Mouse (Mus musculus) midbrain, embryonic 10.5 days (tissue): ENCODE data around the gene Higd1b. TPM values are rescaled to one million over a fixed set of nuclear protein-coding genes. Genes with fewer than 3 reads are reported as not detected.

ENCODE experiments used
- DNase-seq: peaks from one replicate; pipeline ENCODE4 v3.0.0-alpha.2; 2017; ENCODE audit warnings: low spot score
- H3K27ac ChIP-seq: fragments of 300-500 bp; sonication (generic); replicated peaks from 2 replicates; pipeline ENCODE4 v1.5.1; 2016; ENCODE audit warnings: mild to moderate bottlenecking
- H3K27me3 ChIP-seq: fragments of 300-500 bp; sonication (generic); 2 replicates; pipeline ENCODE4 v1.6.1; 2016; ENCODE audit warnings: low read depth, mild to moderate bottlenecking; ENCODE audit not compliant: poor library complexity, severe bottlenecking
- H3K36me3 ChIP-seq: fragments of 300-500 bp; sonication (generic); 2 replicates; pipeline ENCODE4 v1.6.1; 2016; ENCODE audit warnings: mild to moderate bottlenecking, moderate library complexity
- H3K4me1 ChIP-seq: fragments of 300-500 bp; sonication (generic); 2 replicates; pipeline ENCODE4 v1.6.1; 2016
- H3K4me3 ChIP-seq: fragments of 300-500 bp; sonication (generic); 2 replicates; pipeline ENCODE4 v1.5.1; 2016; ENCODE audit warnings: mild to moderate bottlenecking, moderate library complexity
- H3K9me3 ChIP-seq: fragments of 300-500 bp; sonication (generic); replicated peaks from 2 replicates; pipeline ENCODE4 v1.6.1; 2016; ENCODE audit warnings: mild to moderate bottlenecking
- WGBS: fragments of 180-500 bp; shearing (Covaris S2); methylation state at CpG from one replicate; pipeline ENCODE4 v1.1.7; 2016; 5-methylcytosine and 5-hydroxymethylcytosine counted together
- polyA plus RNA-seq: library from polyadenylated mRNA; unstranded; fragments of >200 nt; fragmentation: Nextera tagmentation; extraction: Ambion mirVana; gene quantifications from 2 replicates; pipeline ENCODE4 v1.2.1, GENCODE M21; 2016

Gene Higd1b
- polyA plus RNA-seq, 1 experiment from 2014 or later: not detected

DNA sequence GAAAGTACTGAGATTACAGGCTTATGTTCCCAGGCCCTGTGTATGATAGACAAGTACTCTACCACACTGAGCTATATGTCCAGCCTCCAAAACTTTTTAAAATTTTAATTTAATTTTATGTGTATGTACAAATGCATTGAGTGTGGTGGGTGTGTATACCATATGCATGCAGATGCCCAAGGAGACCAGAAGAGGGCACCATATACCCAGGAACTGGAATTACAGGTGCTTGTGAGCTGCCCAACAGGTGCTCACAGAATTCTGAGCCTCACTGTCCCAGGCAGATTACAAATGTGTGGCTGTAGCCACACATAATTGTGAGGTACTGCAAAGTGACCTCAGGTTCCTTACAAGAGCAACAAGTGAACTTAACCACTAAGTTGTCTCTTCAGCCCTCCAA is 18.1 kb downstream of the Higd1b start:
- no peak for DNase-seq
- Histone ChIP-seq H3K4me3 (no peak overlapping the region), H3K9me3 (no peaks in the 10 kb centered on the region), H3K27ac (no peak overlapping the region), H3K27me3 (no peaks in the 10 kb centered on the region), H3K4me1 (no peaks in the 10 kb centered on the region), H3K36me3 (peaks cover 100% of the 10 kb centered on the region)

DNA sequence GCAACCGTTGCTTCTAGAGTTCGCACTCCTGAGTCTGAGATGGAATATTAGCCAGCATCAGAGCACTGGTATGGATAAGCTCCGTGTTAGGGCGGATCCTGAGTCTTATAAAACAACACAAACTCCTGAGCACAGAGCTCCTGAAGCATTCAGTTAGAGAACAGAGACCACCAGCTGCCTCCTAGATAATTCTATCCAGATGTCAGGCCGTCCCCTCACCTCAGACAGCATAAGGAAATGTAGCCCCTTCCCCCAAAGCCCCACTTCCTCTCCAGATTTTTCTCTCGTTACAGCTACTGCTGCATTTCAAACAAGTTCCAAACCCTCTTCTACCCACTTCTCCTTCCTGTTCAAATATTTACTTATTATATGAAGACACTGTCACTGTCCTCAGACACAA is 20.3 kb downstream of the Higd1b start:
- WGBS: 77% methylated on average over 6 of the region's 6 CpGs
- DNase-seq: no peak
- Histone ChIP-seq H3K4me3 (no peak overlapping the region), H3K9me3 (no peaks in the 10 kb centered on the region), H3K27me3 (no peaks in the 10 kb centered on the region), H3K27ac (no peak overlapping the region), H3K4me1 (no peaks in the 10 kb centered on the region), H3K36me3 (peaks cover 100% of the 10 kb centered on the region)

DNA sequence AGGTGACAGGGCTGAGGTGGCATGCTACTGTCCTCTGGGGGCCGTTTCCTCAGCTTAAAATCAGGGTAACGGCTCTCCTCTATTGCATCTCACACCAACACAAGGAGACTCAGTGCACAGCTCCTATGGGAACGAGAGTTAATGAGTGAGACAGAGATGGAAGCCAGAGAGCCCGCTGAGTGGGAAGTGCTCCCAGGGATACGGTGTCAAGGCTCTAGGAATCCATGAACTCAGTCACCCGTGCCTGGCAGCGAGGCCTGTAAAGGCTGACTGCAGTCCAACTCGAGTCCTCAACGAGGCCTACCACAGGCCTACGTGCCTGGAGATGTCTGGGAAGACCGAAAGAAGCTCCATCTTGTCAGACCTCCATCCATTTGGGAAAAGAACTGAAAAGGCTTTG is 23.3 kb downstream of the Higd1b start:
- no peak for DNase-seq
- Histone ChIP-seq H3K27me3 (no peaks in the 10 kb centered on the region), H3K4me1 (no peaks in the 10 kb centered on the region), H3K36me3 (peaks cover 100% of the 10 kb centered on the region), H3K27ac (no peak overlapping the region), H3K4me3 (no peak overlapping the region), H3K9me3 (no peaks in the 10 kb centered on the region)
- WGBS: 89% methylated on average over 11 of the region's 11 CpGs

DNA sequence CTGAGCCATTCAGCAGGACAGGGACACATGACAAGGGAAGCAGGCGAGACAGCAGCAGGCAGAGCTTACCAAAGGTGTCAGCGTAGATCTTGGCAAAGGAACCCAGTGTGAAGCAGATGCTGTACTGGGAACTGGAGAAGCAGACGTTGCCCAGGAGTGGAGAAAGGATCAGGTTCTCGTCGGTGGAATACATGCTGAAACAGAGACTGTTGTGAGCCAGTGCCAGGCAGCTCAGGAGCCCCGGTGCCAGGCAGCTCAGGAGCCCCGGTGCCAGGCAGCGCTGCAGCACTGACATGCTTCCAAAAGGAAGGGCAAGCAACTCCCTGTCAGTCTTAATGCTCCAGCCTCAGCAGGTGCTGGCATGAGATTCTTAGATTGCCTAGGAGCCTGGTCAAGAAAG is 24.3 kb downstream of the Higd1b start:
- no peak for DNase-seq
- WGBS: 96% methylated on average over 8 of the region's 8 CpGs
- H3K27ac ChIP-seq: no peak overlapping the region

DNA sequence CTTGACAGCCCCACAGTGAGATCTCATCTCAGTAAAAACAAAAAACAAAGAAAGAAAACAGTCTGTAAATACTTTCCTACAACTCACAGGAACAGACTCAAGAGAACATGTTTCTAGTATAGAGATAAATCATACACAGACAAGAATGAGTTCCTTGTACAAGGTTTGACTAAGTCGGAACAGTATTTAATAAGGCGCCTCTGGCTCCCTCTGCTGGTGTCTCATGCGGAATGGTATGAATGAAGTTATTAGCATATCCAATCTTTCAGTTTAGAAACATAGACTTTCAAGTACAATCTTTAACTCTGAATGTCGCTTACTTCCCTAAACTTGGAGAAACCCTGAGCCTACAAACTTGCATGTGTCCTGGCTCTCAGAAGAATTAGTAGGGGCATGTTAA is 28.6 kb downstream of the Higd1b start:
- no peak overlapping the region for H3K4me3 ChIP-seq
- WGBS: 62% methylated on average over 4 of the region's 4 CpGs
- H3K4me1 ChIP-seq: no peaks in the 10 kb centered on the region
- peak; percentile 62 for DNase-seq
- no peak overlapping the region for H3K27ac ChIP-seq
- H3K9me3 ChIP-seq: no peaks in the 10 kb centered on the region
- H3K27me3 ChIP-seq: no peaks in the 10 kb centered on the region
- peaks cover 100% of the 10 kb centered on the region for H3K36me3 ChIP-seq

More for the DNA sequence above, 24.3 kb downstream of the Higd1b start:
- no peak overlapping the region for H3K4me3 ChIP-seq
- no peaks in the 10 kb centered on the region for H3K27me3 ChIP-seq
- H3K36me3 ChIP-seq: peaks cover 100% of the 10 kb centered on the region
- H3K4me1 ChIP-seq: no peaks in the 10 kb centered on the region
- no peaks in the 10 kb centered on the region for H3K9me3 ChIP-seq

DNA sequence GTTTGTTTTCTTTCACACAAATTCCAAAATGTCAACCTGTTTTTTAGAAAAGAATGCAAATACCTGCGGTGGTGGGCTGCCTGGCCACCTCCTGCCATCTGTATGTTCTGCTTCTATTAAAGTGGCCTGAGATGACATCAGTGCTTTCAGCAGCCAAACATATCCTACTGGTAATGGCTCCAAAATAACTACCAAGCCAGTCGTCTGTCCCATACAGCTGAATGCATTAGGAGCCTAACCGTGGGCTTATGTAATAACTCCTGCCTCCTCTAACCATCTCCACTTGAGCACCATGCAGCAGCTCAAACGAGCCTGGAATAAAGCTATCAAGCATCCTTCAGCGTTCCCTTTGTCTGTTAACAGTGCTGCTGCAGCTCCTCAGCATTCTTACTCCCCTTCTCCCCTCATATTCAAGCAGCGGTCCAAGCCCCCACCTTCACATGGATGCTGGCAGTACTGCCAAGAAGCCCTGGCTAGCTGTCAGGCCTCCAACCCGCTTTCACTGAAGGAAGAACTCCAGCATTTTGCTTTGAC is 39.2 kb downstream of the Higd1b start:
- Histone ChIP-seq H3K27ac (no peak overlapping the region), H3K27me3 (no peaks in the 10 kb centered on the region), H3K36me3 (peaks cover 74% of the 10 kb centered on the region), H3K4me1 (peaks cover 9% of the 10 kb centered on the region), H3K4me3 (no peak overlapping the region), H3K9me3 (no peaks in the 10 kb centered on the region)
- WGBS: 92% methylated on average over 7 of the region's 7 CpGs
- no peak for DNase-seq

DNA sequence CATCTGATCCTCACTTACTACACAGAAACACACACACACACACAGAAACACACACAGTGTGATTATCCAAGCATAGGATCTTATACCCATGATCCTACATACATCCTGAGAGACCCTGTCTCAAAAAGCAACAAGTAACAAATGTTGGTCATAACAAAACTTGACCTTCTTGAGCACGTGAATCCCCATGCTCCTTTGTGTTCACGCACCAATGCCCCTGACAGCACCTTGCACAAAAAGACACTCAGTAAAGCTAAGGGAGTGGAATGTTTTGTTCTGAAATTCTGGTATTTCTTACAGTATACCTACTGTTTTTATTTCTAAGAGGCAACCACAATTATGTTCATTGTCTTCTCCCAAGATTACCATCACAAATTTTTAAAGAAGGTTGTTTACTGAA is 43.9 kb downstream of the Higd1b start:
- no peaks in the 10 kb centered on the region for H3K9me3 ChIP-seq
- peak overlapping the region; percentile 81 for H3K4me3 ChIP-seq
- 73% methylated on average over 2 of the region's 2 CpGs for WGBS
- H3K27ac ChIP-seq: no peak overlapping the region
- peaks cover 36% of the 10 kb centered on the region for H3K36me3 ChIP-seq
- peaks cover 14% of the 10 kb centered on the region for H3K27me3 ChIP-seq
- DNase-seq: no peak
- H3K4me1 ChIP-seq: peaks cover 24% of the 10 kb centered on the region

DNA sequence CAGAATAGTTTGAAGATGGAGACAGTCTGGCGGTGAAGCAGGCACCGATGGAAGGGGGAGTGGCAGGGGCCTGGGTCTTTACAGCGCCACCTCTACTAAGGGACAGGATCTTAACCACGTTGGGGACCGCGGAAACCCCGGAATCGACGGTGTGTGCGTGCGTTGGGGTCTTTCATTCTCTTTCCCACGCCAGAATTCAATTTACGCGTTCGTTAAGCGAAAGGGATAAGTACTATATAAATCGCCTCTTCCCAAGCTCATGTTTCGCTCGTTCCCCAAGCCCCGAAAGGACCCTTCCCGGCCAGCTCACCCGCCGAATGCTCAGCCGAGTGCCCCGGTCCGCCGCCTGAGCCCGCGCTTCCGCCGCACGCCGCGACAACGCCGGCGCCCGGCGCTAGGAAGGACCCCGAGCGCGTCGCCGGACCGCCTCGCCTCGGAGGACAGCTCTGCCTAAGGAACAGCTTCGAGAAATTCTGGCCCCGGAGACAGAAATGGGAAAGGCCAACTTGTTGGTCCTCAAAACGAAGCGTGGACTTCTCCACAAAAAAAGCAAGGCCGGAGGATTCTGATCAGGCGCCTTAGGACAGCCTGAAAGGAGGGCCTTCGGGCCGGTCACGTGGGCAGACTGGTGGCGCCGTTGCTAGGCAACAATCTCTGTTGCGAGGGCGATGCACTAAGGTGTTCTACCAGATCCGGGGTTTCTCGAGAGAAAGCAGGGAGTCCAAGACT is 45.1 kb downstream of the Higd1b start, which contains the start of the genes Eftud2 and Ccdc103:
Gene Eftud2 (minus strand): TSS at position 401 of the 729 bp plus-strand sequence.
Gene Ccdc103 (plus strand): TSS at position 620 of the 729 bp plus-strand sequence.
- Histone ChIP-seq H3K4me3 (peak within 1 kb of the TSS; percentile 81), H3K9me3 (no peaks in the 10 kb centered on the region), H3K27me3 (peaks cover 21% of the 10 kb centered on the region), H3K36me3 (peaks cover 24% of the 10 kb centered on the region), H3K27ac (peak within 1 kb of the TSS; percentile 98), H3K4me1 (peaks cover 24% of the 10 kb centered on the region)
- under 1% methylated on average over 62 of the region's 62 CpGs for WGBS
- DNase-seq: peak; percentile 93

DNA sequence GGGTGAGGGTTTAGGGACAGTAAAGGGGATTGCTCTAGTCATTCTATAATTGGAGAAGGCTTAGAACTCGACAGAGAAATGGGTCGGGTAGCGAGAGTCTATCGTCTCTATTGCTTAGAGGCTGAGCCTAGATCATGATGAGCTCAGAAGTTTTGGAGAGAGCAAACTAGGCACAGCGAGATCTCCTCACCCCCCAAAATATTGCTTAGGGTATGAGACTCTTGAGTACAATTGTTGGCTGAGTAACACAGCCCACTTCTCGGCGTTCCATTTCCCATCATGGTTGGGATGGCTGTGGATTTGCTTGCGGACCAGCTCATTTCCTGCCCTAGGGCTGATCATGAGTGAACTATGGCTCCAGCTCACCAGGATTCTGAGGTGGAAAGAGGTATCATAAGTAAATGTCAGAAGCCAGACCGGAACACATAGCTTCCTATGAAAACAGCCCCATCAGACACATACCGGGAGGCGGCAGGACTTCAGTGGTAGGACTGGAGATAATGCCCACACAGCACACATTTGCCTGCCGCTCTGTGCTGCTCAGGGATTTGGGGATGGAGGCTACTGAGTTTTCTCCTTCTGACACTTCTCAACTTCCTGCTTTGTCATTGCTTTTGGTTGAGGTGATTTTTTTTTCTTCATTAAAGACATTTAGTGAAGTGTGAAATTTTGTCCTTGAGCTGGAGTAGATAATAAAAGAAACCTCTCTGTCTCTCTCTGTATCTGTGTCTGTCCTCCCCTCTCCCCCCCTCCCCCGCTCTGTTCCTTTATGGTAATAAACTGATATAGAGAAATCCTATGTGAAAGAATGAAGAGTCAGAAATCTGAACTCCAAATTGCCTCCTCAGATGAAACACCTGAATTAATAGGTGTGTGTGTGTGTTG is 45.9 kb downstream of the Higd1b start:
- WGBS: 20% methylated on average over 13 of the region's 13 CpGs
- peaks cover 22% of the 10 kb centered on the region for H3K27me3 ChIP-seq

DNA sequence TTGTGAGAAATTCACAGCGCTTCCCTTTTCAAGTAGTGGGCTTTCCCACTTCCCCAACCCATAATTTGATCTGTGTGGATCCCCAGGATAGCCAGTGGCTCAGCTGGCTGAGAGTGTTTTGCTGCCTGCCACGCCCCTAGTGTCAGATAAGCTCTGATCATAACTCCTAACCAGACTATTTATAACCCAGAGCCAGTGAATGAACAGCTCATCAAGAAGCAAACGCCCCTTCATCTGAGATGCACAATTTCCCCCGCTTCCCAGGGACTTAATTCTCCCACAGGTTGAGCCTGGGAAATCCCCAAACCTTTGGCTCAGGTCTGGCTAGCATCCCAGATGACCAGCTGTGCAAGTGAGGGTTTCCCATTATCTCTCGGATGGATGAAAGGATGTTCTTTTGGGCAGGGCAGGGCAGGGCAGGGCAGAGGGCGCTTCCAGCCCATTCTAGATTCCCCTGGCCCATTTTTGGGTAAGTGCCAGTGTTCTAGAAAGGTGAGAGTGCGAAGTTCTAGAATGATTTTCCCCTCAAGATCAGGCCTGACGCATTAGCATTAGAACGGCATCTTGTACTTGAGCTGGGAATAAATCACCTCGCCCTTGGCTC is 49.1 kb downstream of the Higd1b start, which contains the start of gene Fam187a:
Gene Fam187a (plus strand): TSS at position 554 of the 604 bp plus-strand sequence.
- peaks cover 25% of the 10 kb centered on the region for H3K27me3 ChIP-seq
- H3K27ac ChIP-seq: no peak within 1 kb of the TSS

More for the DNA sequence above, 45.9 kb downstream of the Higd1b start:
- Histone ChIP-seq H3K9me3 (no peaks in the 10 kb centered on the region), H3K4me3 (peak overlapping the region; percentile 81), H3K27ac (peak overlapping the region; percentile 98), H3K36me3 (peaks cover 16% of the 10 kb centered on the region), H3K4me1 (peaks cover 24% of the 10 kb centered on the region)
- no peak for DNase-seq

DNA sequence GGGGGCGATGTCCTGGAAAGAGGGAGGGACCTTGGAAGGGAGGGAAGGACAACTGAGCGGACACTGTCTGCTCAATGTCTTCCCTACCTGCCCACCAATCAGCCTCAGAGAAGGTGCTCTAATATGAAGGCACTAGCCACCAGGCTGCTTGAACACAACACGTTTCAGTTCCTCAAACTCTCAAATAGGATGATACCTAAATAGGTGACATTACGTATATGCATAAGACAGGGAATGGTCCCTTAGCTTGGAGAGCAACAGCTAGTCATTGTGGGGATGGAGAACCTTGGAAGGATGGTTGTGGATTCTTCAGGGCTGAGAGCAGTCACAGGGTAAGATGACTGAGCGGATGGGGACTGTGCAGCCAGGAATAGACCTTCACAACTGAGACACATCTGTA is 51.8 kb downstream of the Higd1b start:
- Histone ChIP-seq H3K27me3 (peaks cover 43% of the 10 kb centered on the region), H3K36me3 (no peaks in the 10 kb centered on the region), H3K4me1 (0 out of 2 replicates have a peak, but pooled peaks cover 5% of the 10 kb centered on the region), H3K9me3 (no peaks in the 10 kb centered on the region), H3K27ac (no peak overlapping the region), H3K4me3 (no peak overlapping the region)
- DNase-seq: no peak
- WGBS: 78% methylated on average over 5 of the region's 5 CpGs

More for the DNA sequence above, 49.1 kb downstream of the Higd1b start, which contains the start of gene Fam187a:
- 63% methylated on average over 10 of the region's 10 CpGs for WGBS
- DNase-seq: no peak
- Histone ChIP-seq H3K4me1 (peaks cover 22% of the 10 kb centered on the region), H3K36me3 (no peaks in the 10 kb centered on the region), H3K9me3 (no peaks in the 10 kb centered on the region), H3K4me3 (no peak within 1 kb of the TSS)
